In genomic region chr2:30042445-30042844, GRCm38 (mm10) we compare ENCODE assay signal across 8 mouse cellular contexts. TPM values are rescaled to one million over a fixed set of nuclear protein-coding genes. Genes with fewer than 3 reads are reported as not detected.
DNase-seq lines count a peak whose midpoint lies in the region; ATAC-seq and TF ChIP-seq lines count a peak whose summit lies in the region.

No protein-coding gene starts in this region.

- TF ChIP-seq POLR2A in cortical plate, adult 2 months (IDR thresholded peaks at IDR 0.05; ENCODE audit: extremely low read depth, insufficient read depth, low read length), result no peak
- TF ChIP-seq POLR2A in heart, adult 2 months (IDR thresholded peaks at IDR 0.05; ENCODE audit: insufficient read depth, low read depth, low read length), result no peak
- no peak for TF ChIP-seq POLR2A in small intestine, adult 2 months (IDR thresholded peaks at IDR 0.05; ENCODE audit: low read depth, low read length)

- no peak overlapping the region for H3K4me3 ChIP-seq in cortical plate, adult 2 months (ENCODE audit: insufficient read depth, low read length)
- H3K4me3 ChIP-seq in heart, adult 2 months, result no peak overlapping the region
- no peak overlapping the region for H3K4me3 ChIP-seq in layer of hippocampus, adult 2 months
- no peak overlapping the region for H3K4me3 ChIP-seq in small intestine, adult 2 months (ENCODE audit: low read depth, low read length)

- H3K9ac ChIP-seq in heart, adult 2 months (ENCODE audit: low read depth, low read length), result no peak overlapping the region

- H3K4me1 ChIP-seq in cortical plate, adult 2 months (ENCODE audit: control insufficient read depth, insufficient read depth, low read length), result no peaks in the 10 kb centered on the region
- H3K4me1 ChIP-seq in heart, adult 2 months (ENCODE audit: control insufficient read depth, insufficient read depth, low read length), result peaks cover 2% of the 10 kb centered on the region; the same call in 1 of the 2 replicates
- H3K4me1 ChIP-seq in small intestine, adult 2 months (ENCODE audit: control insufficient read depth, insufficient read depth, insufficient read length, low read length), result no peaks in the 10 kb centered on the region; the same call in 1 of the 2 replicates

- TF ChIP-seq CTCF in cortical plate, adult 2 months (IDR thresholded peaks at IDR 0.05; ENCODE audit: extremely low read depth, insufficient read depth, low read length), result peak; percentile 85
- peak; percentile 82 for TF ChIP-seq CTCF in heart, adult 2 months (IDR thresholded peaks at IDR 0.05)
- peak; percentile 88 for TF ChIP-seq CTCF in layer of hippocampus, adult 2 months (conservative IDR thresholded peaks at IDR 0.05)
- TF ChIP-seq CTCF in small intestine, adult 2 months (IDR thresholded peaks at IDR 0.05; ENCODE audit: extremely low read depth, insufficient read length, insufficient replicate concordance, low read depth, low read length), result peak; percentile 80; the same call in 1 of the 2 replicates

- H3K27me3 ChIP-seq in heart, adult 2 months (ENCODE audit: control insufficient read depth, insufficient read depth, low read length), result no peaks in the 10 kb centered on the region
- H3K27me3 ChIP-seq in small intestine, adult 2 months (ENCODE audit: control insufficient read depth, insufficient read depth, low read length), result no peaks in the 10 kb centered on the region

- TF ChIP-seq EP300 in heart, adult 2 months (IDR thresholded peaks at IDR 0.05; ENCODE audit: insufficient read depth, low read depth, low read length), result no peak

- H3K36me3 ChIP-seq in heart, adult 2 months (ENCODE audit: control insufficient read depth, insufficient read depth, low read length), result no peaks in the 10 kb centered on the region
- H3K36me3 ChIP-seq in small intestine, adult 2 months (ENCODE audit: control insufficient read depth, insufficient read depth, low read length), result no peaks in the 10 kb centered on the region

- intact Hi-C loops in heart, adult 2 months (cut with DNase I), result loop anchor here (2.0 to 5.0 kb wide), 2 partner anchors 54 to 120 kb away; no protein-coding TSS in a partner anchor

- H3K27ac ChIP-seq in cortical plate, adult 2 months (ENCODE audit: insufficient read depth, low read length), result no peak overlapping the region
- no peak overlapping the region for H3K27ac ChIP-seq in heart, adult 2 months
- no peak overlapping the region for H3K27ac ChIP-seq in layer of hippocampus, adult 2 months
- no peak overlapping the region for H3K27ac ChIP-seq in small intestine, adult 2 months (ENCODE audit: insufficient read depth, low read depth, low read length)

- WGBS in heart, adult 2 months, result 11% methylated on average over 4 of the region's 4 CpGs
- 10% methylated on average over 4 of the region's 4 CpGs for WGBS in small intestine, adult 2 months

- ATAC-seq in CD4-positive, CD25-positive, alpha-beta regulatory T cell, adult 4 months, result peak; percentile 66

- DNase-seq in adipocyte (ENCODE audit: low spot score), result peak; percentile 76
- DNase-seq in heart, adult 2 months, result peak; percentile 70 to 84
- DNase-seq in layer of hippocampus, adult 2 months (ENCODE audit: low spot score in 2 of 2), result peak; percentile 64 to 79
- DNase-seq in lung, postnatal 25 days (ENCODE audit: low spot score), result peak; percentile 82
- peak; percentile 53 for DNase-seq in yolk sac, embryonic 10.5 days (ENCODE audit: low spot score)

- H3K79me2 ChIP-seq in heart, adult 2 months (replicated peaks; ENCODE audit: control insufficient read depth, insufficient read depth, low read length), result no peaks in the 10 kb centered on the region

RNA-seq across cellular contexts. Expression of gene Wdr34, which starts 6.2 kb away (rescaled TPM):
- 1 to 10 TPM; 1.5 to 2.0 TPM for polyA plus RNA-seq in CD4-positive, CD25-positive, alpha-beta regulatory T cell, adult 4 months (2017; shearing (Covaris generic))
- 50.8 and 51.9 TPM in 2 replicates for polyA plus RNA-seq in cortical plate, adult 2 months (2012; rRNA removed)
- 1 to 10 TPM; 6.4 TPM for total RNA-seq in heart, adult 2 months (2021)
- polyA plus RNA-seq in heart, adult 2 months (2012; rRNA removed), result 10.3 and 11.6 TPM in 2 replicates
- 10 to 100 TPM; 37.3 to 37.4 TPM for total RNA-seq in layer of hippocampus, adult 2 months (2021)
- polyA plus RNA-seq in small intestine, adult 2 months (2012; rRNA removed), result 7.5 and 8.3 TPM in 2 replicates

RNA-seq across cellular contexts. Expression of gene Set, which starts 14.7 kb away (rescaled TPM):
- 100 to 1,000 TPM; 362 to 387 TPM for polyA plus RNA-seq in CD4-positive, CD25-positive, alpha-beta regulatory T cell, adult 4 months (2017; shearing (Covaris generic))
- polyA plus RNA-seq in cortical plate, adult 2 months (2012; rRNA removed), result 153 and 167 TPM in 2 replicates
- 10 to 100 TPM; 88.7 to 96.7 TPM for total RNA-seq in heart, adult 2 months (2021)
- polyA plus RNA-seq in heart, adult 2 months (2012; rRNA removed), result 21.9 and 36.4 TPM in 2 replicates
- total RNA-seq in layer of hippocampus, adult 2 months (2021), result 100 to 1,000 TPM; 171 to 197 TPM
- polyA plus RNA-seq in small intestine, adult 2 months (2012; rRNA removed), result 19.2 and 40.4 TPM in 2 replicates

RNA-seq across cellular contexts. Expression of gene Pkn3, which starts 35.0 kb away (rescaled TPM):
- under 1 TPM; 0.16 to 0.48 TPM for polyA plus RNA-seq in CD4-positive, CD25-positive, alpha-beta regulatory T cell, adult 4 months (2017; shearing (Covaris generic))
- 2.2 and 2.4 TPM in 2 replicates for polyA plus RNA-seq in cortical plate, adult 2 months (2012; rRNA removed)
- 10 to 100 TPM in 1 of 2 experiments, 1 to 10 TPM in 1; 8.8 to 10.4 TPM for total RNA-seq in heart, adult 2 months (2021)
- 13.6 and 15.0 TPM in 2 replicates for polyA plus RNA-seq in heart, adult 2 months (2012; rRNA removed)
- total RNA-seq in layer of hippocampus, adult 2 months (2021), result 1 to 10 TPM; 1.7 to 2.1 TPM
- 4.9 and 7.8 TPM in 2 replicates for polyA plus RNA-seq in small intestine, adult 2 months (2012; rRNA removed)

RNA-seq across cellular contexts. Expression of gene Zdhhc12, which starts 51.0 kb away (rescaled TPM):
- 10 to 100 TPM; 32.3 to 44.9 TPM for polyA plus RNA-seq in CD4-positive, CD25-positive, alpha-beta regulatory T cell, adult 4 months (2017; shearing (Covaris generic))
- polyA plus RNA-seq in cortical plate, adult 2 months (2012; rRNA removed), result 18.9 and 19.5 TPM in 2 replicates
- total RNA-seq in heart, adult 2 months (2021), result 1 to 10 TPM; 2.8 to 3.6 TPM
- polyA plus RNA-seq in heart, adult 2 months (2012; rRNA removed), result 10.3 and 15.8 TPM in 2 replicates
- total RNA-seq in layer of hippocampus, adult 2 months (2021), result 1 to 10 TPM; 7.6 to 9.1 TPM
- polyA plus RNA-seq in small intestine, adult 2 months (2012; rRNA removed), result 81.4 and 175 TPM in 2 replicates
